Mouse (Mus musculus) heart, adult 8-10 months (tissue): ENCODE data around the gene Crtac1. TPM values are rescaled to one million over a fixed set of nuclear protein-coding genes. Genes with fewer than 3 reads are reported as not detected.

Experiments
- DNase-seq: peaks from one replicate; pipeline ENCODE4 v3.0.0; 2022; ENCODE audit warnings: low spot score
- total RNA-seq, 4 experiments: library from RNA; stranded (reverse); gene quantifications; 2 replicates each; pipeline ENCODE4 v1.2.4; 2022

Gene Crtac1
- total RNA-seq, 4 experiments from 2014 or later: 0.09 to 0.60 TPM; not detected in 2

GRCm38 (mm10) chr19:42328160-42328559, 103.4 kb downstream of the Crtac1 start:
- no peak for DNase-seq

GRCm38 (mm10) chr19:42325894-42326293, 105.7 kb downstream of the Crtac1 start:
- DNase-seq: peak; percentile 46

GRCm38 (mm10) chr19:42322357-42323090, 109.1 kb downstream of the Crtac1 start:
- DNase-seq: no peak

- no peak for DNase-seq
Measured at GRCm38 (mm10) chr19:42321936-42322335, 109.6 kb downstream of the Crtac1 start.

- no peak for DNase-seq
Measured at GRCm38 (mm10) chr19:42317648-42318425, 113.7 kb downstream of the Crtac1 start.

- DNase-seq: no peak
Measured at GRCm38 (mm10) chr19:42316998-42317397, 114.6 kb downstream of the Crtac1 start.

GRCm38 (mm10) chr19:42316525-42316924, 115.1 kb downstream of the Crtac1 start:
- no peak for DNase-seq

- DNase-seq: peak; percentile 55
Measured at GRCm38 (mm10) chr19:42315914-42316313, 115.7 kb downstream of the Crtac1 start.

GRCm38 (mm10) chr19:42315070-42315679, 116.4 kb downstream of the Crtac1 start:
- no peak for DNase-seq

GRCm38 (mm10) chr19:42312191-42312590, 119.4 kb downstream of the Crtac1 start:
- no peak for DNase-seq

GRCm38 (mm10) chr19:42311332-42311731, 120.3 kb downstream of the Crtac1 start:
- DNase-seq: no peak

- no peak for DNase-seq
Measured at GRCm38 (mm10) chr19:42308931-42309330, 122.7 kb downstream of the Crtac1 start.

GRCm38 (mm10) chr19:42307019-42307418, 124.6 kb downstream of the Crtac1 start:
- no peak for DNase-seq

- no peak for DNase-seq
Measured at GRCm38 (mm10) chr19:42306202-42306601, 125.4 kb downstream of the Crtac1 start.

GRCm38 (mm10) chr19:42305746-42306145, 125.8 kb downstream of the Crtac1 start:
- DNase-seq: no peak

- DNase-seq: no peak
Measured at GRCm38 (mm10) chr19:42304506-42304905, 127.1 kb downstream of the Crtac1 start.

GRCm38 (mm10) chr19:42303210-42303813, 128.3 kb downstream of the Crtac1 start:
- no peak for DNase-seq

- DNase-seq: no peak
Measured at GRCm38 (mm10) chr19:42293216-42293615, 138.4 kb downstream of the Crtac1 start.

GRCm38 (mm10) chr19:42292106-42292505, 139.5 kb downstream of the Crtac1 start:
- no peak for DNase-seq

GRCm38 (mm10) chr19:42290954-42291661, 140.5 kb downstream of the Crtac1 start:
- DNase-seq: no peak

GRCm38 (mm10) chr19:42288361-42288760, 143.2 kb downstream of the Crtac1 start:
- DNase-seq: peak; percentile 34
